Mouse (Mus musculus) regulatory T cell (primary cell): ENCODE results near the gene Shmt2.

ENCODE experiments used
- in situ Hi-C: fragments of 300-600 bp; cut with MboI, MseI; formaldehyde crosslinking; loops from one replicate; pipeline ENCODE4 v1.15.1; 2025; ENCODE audit warnings: high pct_unique_total_duplicates

The Shmt2 gene

GRCm38 (mm10) chr10:127534036-127534928 is 12.0 kb upstream of the Shmt2 start, which contains the start of gene Nxph4:
TSS of gene Nxph4 (minus strand) at chr10:127534559.
- in situ Hi-C loops = no loop called here

- in situ Hi-C loops = no loop called here
Measured at GRCm38 (mm10) chr10:127531548-127531947, 9.3 kb upstream of the Shmt2 start.

DNA sequence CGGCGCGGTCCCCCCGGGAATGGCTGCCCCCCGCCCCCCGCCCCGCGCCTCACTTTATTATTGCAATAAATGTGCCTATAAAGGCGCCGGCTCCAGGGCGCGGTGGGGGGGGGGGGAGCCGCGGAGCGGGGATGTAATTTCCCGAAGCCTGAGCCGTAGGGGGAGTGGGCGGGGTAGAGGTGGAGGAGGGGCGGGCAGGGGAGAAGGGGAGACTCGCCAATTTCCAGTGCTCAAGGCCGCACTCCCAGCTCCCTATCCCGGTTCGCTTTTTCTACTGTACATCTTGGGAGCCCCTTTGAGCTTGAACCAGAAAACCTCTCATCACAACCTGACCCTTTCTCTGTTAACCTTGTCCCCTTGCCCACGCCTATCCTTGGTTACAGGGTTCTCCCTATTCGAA is 8.7 kb upstream of the Shmt2 start:
- in situ Hi-C loops = no loop called here

DNA sequence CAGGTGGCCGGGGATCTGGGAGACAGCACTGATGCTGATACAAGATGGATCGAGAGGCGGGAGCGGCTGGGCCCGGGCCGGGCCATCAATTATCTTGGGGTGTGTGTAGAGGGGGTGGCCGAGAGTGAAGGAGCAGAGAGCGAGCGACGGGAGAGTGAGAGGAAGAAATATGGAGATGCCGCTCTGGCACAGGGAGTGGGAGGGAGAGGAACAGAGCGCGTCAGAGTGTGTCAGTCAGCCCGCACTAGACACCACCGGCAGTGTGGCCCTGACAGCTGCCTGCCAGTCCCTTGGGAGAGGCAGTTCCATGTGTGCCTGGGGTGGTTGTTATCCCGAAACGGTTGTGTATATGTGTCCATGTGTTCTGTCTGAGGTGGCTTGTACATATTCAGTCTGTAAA is 5.2 kb upstream of the Shmt2 start:
- in situ Hi-C loops = no loop called here

GRCm38 (mm10) chr10:127526681-127527080 is 4.4 kb upstream of the Shmt2 start:
- in situ Hi-C loops = no loop called here

GRCm38 (mm10) chr10:127526048-127526447 is 3.8 kb upstream of the Shmt2 start:
- in situ Hi-C loops = no loop called here

- in situ Hi-C loops = no loop called here
Measured at GRCm38 (mm10) chr10:127524646-127525255, 2.5 kb upstream of the Shmt2 start.

GRCm38 (mm10) chr10:127521611-127522080 is 598 bp downstream of the Shmt2 start:
- in situ Hi-C loops = no loop called here

GRCm38 (mm10) chr10:127520714-127521357 is 1.4 kb downstream of the Shmt2 start:
- in situ Hi-C loops = no loop called here

- in situ Hi-C loops = no loop called here
Measured at GRCm38 (mm10) chr10:127519903-127520713, 2.1 kb downstream of the Shmt2 start.

DNA sequence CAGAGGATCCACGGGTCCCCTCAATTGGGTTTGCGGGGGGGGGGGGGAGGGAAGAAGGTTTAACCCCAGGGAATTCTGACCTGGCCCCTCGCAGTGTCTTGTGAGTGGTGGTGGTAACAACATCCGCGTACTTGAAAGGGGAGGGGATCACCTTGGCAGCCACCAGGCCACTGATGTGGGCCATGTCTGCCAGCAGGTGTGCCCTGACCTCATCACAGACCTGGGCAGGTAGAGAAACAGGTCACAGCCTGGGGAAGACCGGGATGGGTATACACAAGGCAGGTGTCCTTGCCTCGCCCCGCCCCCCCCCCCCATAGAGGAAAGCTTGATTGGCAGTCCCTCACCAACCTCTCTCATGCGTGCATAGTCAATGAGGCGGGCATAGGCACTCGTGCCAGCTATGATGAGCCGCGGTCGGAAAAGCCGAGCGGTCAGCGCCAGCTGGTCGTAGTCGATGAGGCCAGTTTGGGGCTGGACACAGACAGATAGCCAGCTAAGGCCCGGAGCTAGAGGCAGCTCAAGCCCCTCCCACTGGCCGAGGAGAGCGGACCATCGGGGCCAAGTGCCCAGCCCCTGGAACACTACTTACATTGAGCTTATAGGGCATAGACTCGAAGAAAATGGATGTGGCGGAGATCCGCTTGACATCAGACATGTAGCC is 3.1 kb downstream of the Shmt2 start:
- in situ Hi-C loops = no loop called here

DNA sequence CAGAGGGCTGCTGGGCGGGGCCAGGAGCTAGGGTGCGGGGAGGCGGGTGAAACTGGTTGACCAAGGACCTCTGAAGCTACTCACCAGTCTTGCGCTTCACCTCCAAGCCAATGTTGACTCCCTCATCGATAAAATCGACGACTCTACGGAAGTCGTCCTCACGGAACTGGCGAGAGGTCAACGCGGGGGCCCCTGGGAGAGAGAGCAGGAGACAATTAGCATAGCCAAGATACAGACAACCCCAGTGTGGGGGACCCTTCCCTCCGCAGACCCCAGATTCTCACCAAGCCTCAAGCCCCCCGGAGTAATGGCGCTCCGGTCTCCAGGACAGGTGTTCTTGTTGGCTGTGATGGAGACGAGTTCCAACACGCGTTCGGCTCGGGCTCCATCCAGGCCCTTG is 4.3 kb downstream of the Shmt2 start:
- in situ Hi-C loops = no loop called here

DNA sequence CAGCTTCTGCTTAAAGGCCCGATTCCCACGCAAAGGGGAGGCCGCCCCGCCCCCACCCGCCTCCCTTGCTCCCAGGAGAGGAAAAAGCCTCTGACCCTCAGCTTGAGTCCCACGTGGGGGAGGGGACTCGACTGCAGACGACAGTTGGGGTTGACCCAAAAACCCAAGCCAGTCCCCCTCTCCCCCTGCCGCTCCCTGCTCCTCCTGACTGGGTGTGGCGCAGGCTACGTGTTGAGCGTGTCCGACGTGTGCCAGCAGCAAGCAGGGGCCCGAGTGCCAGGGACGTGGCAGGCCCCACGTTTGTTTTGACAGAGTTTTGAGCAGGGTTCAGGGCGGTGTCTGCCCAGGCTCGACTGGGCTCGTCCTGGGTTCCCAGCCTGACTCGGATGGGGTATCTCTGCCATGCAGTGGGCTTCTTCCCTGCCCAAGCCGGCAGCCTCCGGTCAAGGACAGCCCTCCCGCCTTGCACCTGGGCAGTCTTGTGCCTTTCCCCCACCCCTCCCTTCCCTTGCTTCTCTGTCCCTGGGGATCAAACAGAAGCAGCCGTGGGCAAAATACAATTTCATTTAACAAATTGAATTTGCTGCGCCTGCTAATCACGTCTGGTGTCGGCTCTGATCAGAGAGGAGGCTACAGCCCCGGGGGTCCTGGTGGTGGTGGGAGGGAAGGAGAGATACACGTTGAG is 5.5 kb downstream of the Shmt2 start:
- in situ Hi-C loops = no loop called here

DNA sequence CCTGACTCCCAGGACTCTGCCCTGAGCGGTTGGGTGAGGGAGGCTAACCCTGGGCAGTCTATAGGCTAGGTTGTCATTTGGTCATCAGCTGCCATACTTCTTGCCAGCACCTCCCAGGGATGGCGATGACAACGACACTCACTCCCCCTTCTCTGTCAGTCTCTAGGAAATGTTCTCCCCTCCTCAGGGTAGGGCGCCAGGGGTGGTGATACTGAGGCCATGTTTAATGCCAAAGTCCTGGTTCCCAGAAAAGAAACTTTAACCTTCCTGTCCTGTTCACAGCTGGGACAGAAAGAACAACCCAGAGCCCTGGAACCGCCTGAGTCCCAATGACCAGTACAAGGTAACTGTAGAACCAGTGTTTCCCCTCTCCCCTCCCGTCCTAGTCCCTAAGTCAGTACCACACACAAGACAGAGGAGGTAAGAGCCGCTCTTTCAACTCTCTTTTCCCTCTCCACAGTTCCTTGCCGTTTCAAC is 6.2 kb downstream of the Shmt2 start:
- in situ Hi-C loops = no loop called here

DNA sequence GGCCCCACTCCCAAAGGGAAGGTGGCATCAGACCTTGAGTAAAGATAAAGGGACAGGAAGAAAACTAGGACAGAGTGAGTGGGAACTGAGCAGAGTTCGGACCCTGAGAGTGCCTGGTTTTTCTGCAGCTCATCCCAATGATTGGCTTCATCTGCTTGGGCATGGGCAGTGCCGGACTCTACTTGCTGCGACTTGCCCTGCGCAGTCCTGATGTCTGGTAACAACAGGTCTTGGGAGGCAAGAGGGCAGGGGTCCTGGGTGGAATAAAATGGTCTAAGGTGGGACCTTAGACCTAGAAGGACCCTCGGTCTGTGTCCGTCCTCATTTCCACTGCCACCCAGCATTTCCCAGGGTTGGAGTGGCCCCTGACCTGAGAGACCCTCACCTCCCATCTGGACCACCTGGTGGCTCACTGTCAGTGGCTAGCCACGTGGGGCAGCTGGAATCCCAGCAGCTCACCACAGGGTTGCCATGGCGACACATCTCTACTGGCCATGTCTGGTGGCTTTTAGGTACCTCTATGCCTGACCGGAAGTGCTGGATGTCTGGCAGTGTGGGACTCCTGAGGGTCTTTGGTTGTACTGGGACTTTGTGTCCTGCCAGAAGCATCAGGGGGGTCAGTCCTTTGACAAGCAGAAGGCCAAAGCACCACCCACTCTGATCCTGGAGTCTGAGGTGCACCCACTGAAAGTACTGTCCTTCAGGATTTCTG is 6.8 kb downstream of the Shmt2 start:
- in situ Hi-C loops = no loop called here

GRCm38 (mm10) chr10:127514764-127515163 is 7.5 kb downstream of the Shmt2 start, which contains the start of gene Ndufa4l2:
TSS of gene Ndufa4l2 (plus strand) at chr10:127514967.
- in situ Hi-C loops = no loop called here

GRCm38 (mm10) chr10:127514111-127514698 is 8.0 kb downstream of the Shmt2 start:
- in situ Hi-C loops = no loop called here

DNA sequence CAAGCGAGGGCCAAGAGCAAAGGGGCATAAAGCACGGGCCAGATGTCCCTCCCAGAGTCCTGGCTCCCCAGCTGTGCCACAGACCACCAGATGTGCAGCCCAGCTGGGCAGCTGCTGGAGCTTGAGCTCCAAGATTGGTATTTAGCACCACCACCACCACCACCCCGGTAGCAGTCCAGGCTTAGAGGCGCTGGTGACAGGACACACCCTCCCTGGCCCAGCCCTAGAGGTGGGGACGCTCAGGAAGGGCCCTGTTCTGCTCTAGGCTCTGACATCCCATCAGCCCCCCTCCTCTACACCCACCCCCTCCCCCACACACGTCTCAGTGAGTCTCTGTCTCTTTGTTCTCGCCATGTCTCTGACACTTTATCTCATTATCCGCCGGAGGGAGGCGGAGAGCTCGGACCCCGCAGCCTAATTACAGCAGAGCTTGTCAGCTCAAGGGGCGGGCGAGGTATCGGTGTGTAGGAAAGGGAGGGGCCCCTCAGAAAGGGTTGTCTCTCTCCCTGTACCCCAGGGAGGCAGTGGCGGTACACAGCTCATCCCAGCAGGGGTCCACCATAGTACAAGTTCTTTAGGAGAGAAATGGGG is 8.6 kb downstream of the Shmt2 start:
- in situ Hi-C loops = no loop called here

- in situ Hi-C loops = no loop called here
Measured at GRCm38 (mm10) chr10:127512813-127513212, 9.4 kb downstream of the Shmt2 start.
